ENCODE assay signal across 7 mouse cellular contexts in the genomic region with DNA sequence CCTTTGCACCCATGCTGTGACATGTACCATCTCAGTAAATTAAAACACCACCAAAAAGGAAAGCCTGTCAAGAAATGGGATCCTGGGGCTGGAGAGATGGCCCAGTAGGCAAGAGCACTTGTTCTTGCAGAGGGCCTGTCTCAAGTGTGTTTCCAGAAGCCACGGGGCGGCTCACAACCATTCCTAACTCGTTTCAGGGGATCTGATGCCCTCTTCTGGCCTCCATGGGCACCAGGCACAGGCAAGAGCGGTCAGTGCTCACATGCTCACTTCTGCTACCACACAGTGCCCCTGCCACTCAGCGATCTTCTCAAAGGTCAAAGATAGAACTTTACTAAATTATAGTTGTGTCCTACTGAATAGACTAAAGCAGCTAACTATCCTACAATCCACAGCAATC. TPM values are rescaled to one million over a fixed set of nuclear protein-coding genes. Genes with fewer than 3 reads are reported as not detected.
A peak's percentile ranks its signal among the peaks of the same experiment; 100 is the strongest.
DNase-seq lines count a peak whose midpoint lies in the region; ATAC-seq and TF ChIP-seq lines count a peak whose summit lies in the region.

No protein-coding gene starts in this region.

- no peak for ATAC-seq in midbrain, postnatal 0 days (ENCODE audit: low FRiP score)
- no peak for ATAC-seq in midbrain, embryonic 15.5 days (replicated peaks)
- ATAC-seq in liver, embryonic 14.5 days (ENCODE audit: insufficient read depth) = no peak

- intact Hi-C loops in heart, postnatal 10 days (cut with DNase I) = loop anchor here (1.0 to 5.0 kb wide), 3 partner anchors 44 to 220 kb away; no protein-coding TSS in a partner anchor

- peak; percentile 19 for DNase-seq in midbrain, postnatal 0 days (ENCODE audit: low spot score)
- DNase-seq in R1 (ENCODE audit: low read depth, low spot score) = peak; percentile 39
- DNase-seq in cerebellum, postnatal 14 days = peak; percentile 67 to 77
- DNase-seq in heart, postnatal 10 days = peak; percentile 50 to 61
- no peak for DNase-seq in liver, embryonic 14.5 days (ENCODE audit: low read depth in 3 of 3, low spot score in 3 of 3)
- DNase-seq in spleen, adult 2 months (ENCODE audit: low read depth in 1 of 2, low spot score in 2 of 2) = peak; percentile 8 to 44

- no peaks in the 10 kb centered on the region for H3K27me3 ChIP-seq in midbrain, postnatal 0 days (ENCODE audit: insufficient read depth, low read length)
- no peaks in the 10 kb centered on the region for H3K27me3 ChIP-seq in midbrain, embryonic 15.5 days (replicated peaks)
- H3K27me3 ChIP-seq in liver, embryonic 14.5 days (ENCODE audit: control insufficient read depth, insufficient read depth, low read length) = no peaks in the 10 kb centered on the region
- H3K27me3 ChIP-seq in spleen, adult 2 months (ENCODE audit: control insufficient read depth, insufficient read depth, low read length) = no peaks in the 10 kb centered on the region

- no peak overlapping the region for H3K4me2 ChIP-seq in midbrain, postnatal 0 days (ENCODE audit: low read depth, low read length, poor library complexity, severe bottlenecking)
- H3K4me2 ChIP-seq in midbrain, embryonic 15.5 days = no peak overlapping the region
- H3K4me2 ChIP-seq in liver, embryonic 14.5 days (ENCODE audit: low read depth) = no peak overlapping the region

- H3K4me1 ChIP-seq in midbrain, postnatal 0 days (ENCODE audit: insufficient read depth, low read length) = no peaks in the 10 kb centered on the region
- H3K4me1 ChIP-seq in midbrain, embryonic 15.5 days = no peaks in the 10 kb centered on the region
- 0 out of 4 replicates have a peak, but pooled peaks cover 0 to 1% of the 10 kb centered on the region in 2 experiments for H3K4me1 ChIP-seq in liver, embryonic 14.5 days (replicated peaks; ENCODE audit: control insufficient read depth in 2 of 2, insufficient read depth in 2 of 2, low read length in 1 of 2)
- H3K4me1 ChIP-seq in spleen, adult 2 months (ENCODE audit: control insufficient read depth, insufficient read depth, insufficient read length) = no peaks in the 10 kb centered on the region

- H3K4me3 ChIP-seq in midbrain, postnatal 0 days (ENCODE audit: low read depth, low read length) = no peak overlapping the region
- H3K4me3 ChIP-seq in midbrain, embryonic 15.5 days = no peak overlapping the region
- no peak overlapping the region for H3K4me3 ChIP-seq in liver, embryonic 14.5 days (ENCODE audit: insufficient read depth in 1 of 2, low read depth in 2 of 2, low read length in 2 of 2)
- H3K4me3 ChIP-seq in spleen, adult 2 months (ENCODE audit: extremely low read depth, insufficient read depth, insufficient read length) = no peak overlapping the region

- H3K9me3 ChIP-seq in midbrain, postnatal 0 days (ENCODE audit: low read length) = no peaks in the 10 kb centered on the region
- no peaks in the 10 kb centered on the region for H3K9me3 ChIP-seq in midbrain, embryonic 15.5 days
- H3K9me3 ChIP-seq in liver, embryonic 14.5 days (ENCODE audit: control insufficient read depth, low read length) = no peaks in the 10 kb centered on the region

- no peak for TF ChIP-seq POLR2A in spleen, adult 2 months (IDR thresholded peaks at IDR 0.05; ENCODE audit: low read depth, low read length)

- TF ChIP-seq EP300 in liver, embryonic 14.5 days (IDR thresholded peaks at IDR 0.05; ENCODE audit: low read depth) = no peak

- WGBS in midbrain, postnatal 0 days = 51% methylated on average over 5 of the region's 5 CpGs
- WGBS in midbrain, embryonic 15.5 days = 47% methylated on average over 5 of the region's 5 CpGs
- 42% methylated on average over 5 of the region's 5 CpGs for WGBS in liver, embryonic 14.5 days (ENCODE audit: insufficient replicate concordance)
- WGBS in spleen, adult 2 months = 42% methylated on average over 5 of the region's 5 CpGs

- peaks cover 16% of the 10 kb centered on the region; the same call in 1 of the 2 replicates for H3K36me3 ChIP-seq in midbrain, postnatal 0 days (ENCODE audit: insufficient read depth, low read length)
- H3K36me3 ChIP-seq in midbrain, embryonic 15.5 days (replicated peaks) = no peaks in the 10 kb centered on the region
- H3K36me3 ChIP-seq in liver, embryonic 14.5 days (replicated peaks; ENCODE audit: control insufficient read depth, insufficient read depth, low read depth) = no peaks in the 10 kb centered on the region
- no peaks in the 10 kb centered on the region for H3K36me3 ChIP-seq in spleen, adult 2 months (ENCODE audit: control insufficient read depth, insufficient read depth, low read length)

- peak; percentile 64 for TF ChIP-seq CTCF in midbrain, postnatal 0 days (IDR thresholded peaks at IDR 0.05)
- TF ChIP-seq CTCF in liver, embryonic 14.5 days (IDR thresholded peaks at IDR 0.05; ENCODE audit: low read depth) = peak; percentile 68
- peak; percentile 70; the same call in 1 of the 2 replicates for TF ChIP-seq CTCF in spleen, adult 2 months (IDR thresholded peaks at IDR 0.05; ENCODE audit: extremely low read depth, insufficient read depth, insufficient read length, insufficient replicate concordance)

- H3K27ac ChIP-seq in midbrain, postnatal 0 days (ENCODE audit: low read depth, low read length) = no peak overlapping the region
- H3K27ac ChIP-seq in midbrain, embryonic 15.5 days = no peak overlapping the region
- no peak overlapping the region for H3K27ac ChIP-seq in liver, embryonic 14.5 days
- H3K27ac ChIP-seq in spleen, adult 2 months (ENCODE audit: insufficient read depth, low read length) = no peak overlapping the region

- no peak overlapping the region for H3K9ac ChIP-seq in midbrain, postnatal 0 days (replicated peaks; ENCODE audit: low read length, poor library complexity, severe bottlenecking)
- H3K9ac ChIP-seq in midbrain, embryonic 15.5 days = no peak overlapping the region
- H3K9ac ChIP-seq in liver, embryonic 14.5 days (replicated peaks) = no peak overlapping the region

RNA-seq across cellular contexts. Expression of a gene that starts 17.2 kb away (rescaled TPM):
- 206 and 222 TPM in 2 replicates for total RNA-seq in midbrain, postnatal 0 days (2014; rRNA removed)
- 102 and 109 TPM in 2 replicates for polyA plus RNA-seq in midbrain, postnatal 0 days (2015; fragmentation: Nextera tagmentation; extraction: Ambion mirVana)
- 139 and 146 TPM in 2 replicates for polyA plus RNA-seq in midbrain, embryonic 15.5 days (2015; fragmentation: Nextera tagmentation; extraction: Ambion mirVana)
- total RNA-seq in heart, postnatal 10 days (2021) = 10 to 100 TPM; 64.2 to 65.1 TPM
- 28.8 and 32.6 TPM in 2 replicates for polyA plus RNA-seq in liver, embryonic 14.5 days (2012; rRNA removed)
- 28.6 and 33.7 TPM in 2 replicates for polyA plus RNA-seq in liver, embryonic 14.5 days (2014; fragmentation: Nextera tagmentation; extraction: Ambion mirVana)
- polyA plus RNA-seq in spleen, adult 2 months (2012; rRNA removed) = 75.4 and 94.8 TPM in 2 replicates

RNA-seq across cellular contexts. Expression of a gene that starts 42.9 kb away (rescaled TPM):
- 18.1 and 35.4 TPM in 2 replicates for total RNA-seq in midbrain, postnatal 0 days (2014; rRNA removed)
- 32.6 and 40.2 TPM in 2 replicates for polyA plus RNA-seq in midbrain, postnatal 0 days (2015; fragmentation: Nextera tagmentation; extraction: Ambion mirVana)
- polyA plus RNA-seq in midbrain, embryonic 15.5 days (2015; fragmentation: Nextera tagmentation; extraction: Ambion mirVana) = 30.7 and 32.6 TPM in 2 replicates
- total RNA-seq in heart, postnatal 10 days (2021) = 10 to 100 TPM; 25.7 to 26.4 TPM
- polyA plus RNA-seq in liver, embryonic 14.5 days (2012; rRNA removed) = 1.5 and 4.8 TPM in 2 replicates
- polyA plus RNA-seq in liver, embryonic 14.5 days (2014; fragmentation: Nextera tagmentation; extraction: Ambion mirVana) = 2.9 and 3.8 TPM in 2 replicates
- polyA plus RNA-seq in spleen, adult 2 months (2012; rRNA removed) = 1.5 and 2.2 TPM in 2 replicates

Comparison
In these comparisons a context has a peak if more than half of its experiments do, and no peak if none do; other contexts are left out.
1. DNase-seq: peak in midbrain, postnatal 0 days (single experiment), R1 (single experiment), cerebellum, postnatal 14 days (2 of 2), heart, postnatal 10 days (2 of 2) and spleen, adult 2 months (2 of 2); none in liver, embryonic 14.5 days (0 of 3).
2. Peak in every context shown above with its lines, with median percentiles within 50 percentile points of each other: CTCF ChIP-seq.